Mouse (Mus musculus): Measurements from ENCODE around the gene 2900026A02Rik.

2900026A02Rik gene

DNA sequence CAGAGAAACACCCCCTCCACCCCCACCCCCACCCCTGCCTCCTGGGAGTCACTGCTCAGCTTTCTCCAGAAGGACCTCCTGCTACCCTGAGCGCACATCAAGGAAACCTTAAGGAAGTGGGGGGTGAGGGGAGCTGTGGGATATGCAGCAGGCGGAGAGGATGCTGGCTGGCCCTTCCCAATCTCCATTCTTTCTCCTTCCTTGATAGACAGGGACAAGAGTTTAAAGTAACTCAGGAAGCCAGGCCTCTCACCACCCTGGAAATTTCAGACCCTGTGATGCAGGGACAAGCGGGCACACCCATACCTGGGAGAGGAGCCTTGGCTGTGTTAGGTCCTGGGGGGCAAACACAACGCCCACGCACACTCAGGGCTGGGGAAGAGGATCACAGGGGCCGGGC is 10.7 kb downstream of the 2900026A02Rik start:
- DNase-seq = peak; percentile 57

- DNase-seq = peak; percentile 58
Measured at GRCm38 (mm10) chr5:113209898-113210297, 11.1 kb downstream of the 2900026A02Rik start.

- DNase-seq = no peak
Measured at GRCm38 (mm10) chr5:113209401-113209750, 11.7 kb downstream of the 2900026A02Rik start.

GRCm38 (mm10) chr5:113208622-113209400 is 12.2 kb downstream of the 2900026A02Rik start:
- peak; percentile 57 for DNase-seq

DNA sequence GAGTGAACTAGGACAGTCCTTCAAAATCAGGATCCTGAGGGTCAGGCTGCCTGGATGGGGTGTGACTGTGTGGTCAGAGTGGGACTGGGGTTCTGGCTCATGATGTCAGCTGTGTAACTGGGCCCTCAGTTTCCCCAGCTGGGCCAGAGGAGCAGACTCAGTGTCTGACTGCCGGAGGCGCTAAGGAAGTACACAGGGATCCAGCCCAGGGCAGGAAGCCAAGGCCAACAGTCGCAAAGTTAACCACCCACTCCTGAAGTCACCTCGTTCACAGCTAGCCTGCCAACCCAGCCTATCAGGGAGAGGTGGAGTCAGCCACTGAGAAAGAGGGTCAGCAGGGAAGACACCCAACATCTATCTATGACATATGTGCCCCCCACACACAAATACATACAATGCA is 13.0 kb downstream of the 2900026A02Rik start:
- DNase-seq = peak; percentile 69

DNA sequence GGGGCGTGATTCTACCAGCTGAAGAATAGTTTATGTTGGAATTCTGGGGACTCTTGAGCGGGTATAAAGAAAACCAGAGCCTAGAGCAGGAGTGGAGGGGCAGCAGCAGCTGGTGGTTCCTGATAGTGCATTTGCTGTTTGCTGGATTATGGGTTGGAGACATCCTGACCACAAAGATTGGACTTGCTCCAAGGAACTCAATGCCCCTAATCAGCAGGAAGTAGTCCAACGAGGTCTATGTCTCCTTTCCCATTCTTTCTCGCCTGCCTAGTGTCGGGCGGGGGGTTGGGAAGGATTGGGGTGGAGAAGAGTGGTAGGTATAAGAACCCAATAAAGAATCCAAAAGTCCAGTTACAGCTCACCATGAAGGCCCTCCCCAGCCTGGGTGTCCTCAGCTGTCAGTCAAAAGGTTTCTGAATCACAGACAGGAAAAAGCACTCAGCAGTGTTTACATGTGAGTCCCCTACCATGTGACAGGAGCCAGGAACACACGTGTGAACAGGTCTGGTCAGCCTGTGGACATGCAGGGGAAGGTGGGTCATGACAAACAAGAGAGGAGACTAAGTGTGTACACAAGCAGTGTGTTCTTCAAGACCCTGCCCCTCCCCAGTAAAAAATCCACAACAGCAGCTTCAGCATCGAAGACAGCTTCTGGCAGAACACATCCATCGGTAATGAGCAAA is 14.2 kb downstream of the 2900026A02Rik start:
- DNase-seq = no peak

DNA sequence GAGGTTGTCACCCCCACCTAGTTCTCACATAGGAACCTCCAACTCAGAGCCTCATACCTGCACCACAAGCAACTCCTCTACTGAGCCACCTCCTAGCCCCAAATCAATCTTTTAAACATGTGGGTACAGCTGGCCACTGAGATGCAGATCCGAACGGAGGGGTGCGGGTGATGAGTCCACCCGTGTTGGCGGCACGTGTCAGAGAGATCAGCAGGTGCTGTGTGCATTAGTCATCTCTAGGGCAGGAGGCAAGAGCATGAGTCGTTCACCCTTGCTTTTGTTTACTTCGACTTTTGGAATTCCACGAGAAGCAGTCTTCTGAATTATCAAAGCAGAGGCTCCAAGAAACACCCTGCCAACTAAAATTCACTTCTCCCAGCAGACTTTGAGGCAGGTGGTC is 16.8 kb downstream of the 2900026A02Rik start:
- no peak for DNase-seq

DNA sequence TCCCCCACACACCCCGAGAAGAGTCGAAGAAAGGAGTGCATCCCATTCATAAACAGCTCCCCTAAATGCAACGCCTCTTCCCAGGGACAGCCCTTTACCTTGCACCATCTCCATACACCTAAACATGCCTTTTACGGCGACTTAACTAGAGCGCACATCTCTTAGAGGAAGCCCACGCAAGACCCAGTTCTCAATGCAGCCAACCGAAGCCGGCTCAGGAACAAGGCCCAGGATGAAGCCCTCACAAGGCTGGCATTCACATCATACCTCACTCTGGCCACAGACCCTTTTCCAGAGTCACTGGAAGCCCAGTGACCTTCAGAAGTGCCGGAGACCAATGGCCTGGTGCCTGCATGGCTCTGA is 21.3 kb downstream of the 2900026A02Rik start:
- DNase-seq = no peak

GRCm38 (mm10) chr5:113199126-113199771 is 21.8 kb downstream of the 2900026A02Rik start:
- no peak for DNase-seq

DNA sequence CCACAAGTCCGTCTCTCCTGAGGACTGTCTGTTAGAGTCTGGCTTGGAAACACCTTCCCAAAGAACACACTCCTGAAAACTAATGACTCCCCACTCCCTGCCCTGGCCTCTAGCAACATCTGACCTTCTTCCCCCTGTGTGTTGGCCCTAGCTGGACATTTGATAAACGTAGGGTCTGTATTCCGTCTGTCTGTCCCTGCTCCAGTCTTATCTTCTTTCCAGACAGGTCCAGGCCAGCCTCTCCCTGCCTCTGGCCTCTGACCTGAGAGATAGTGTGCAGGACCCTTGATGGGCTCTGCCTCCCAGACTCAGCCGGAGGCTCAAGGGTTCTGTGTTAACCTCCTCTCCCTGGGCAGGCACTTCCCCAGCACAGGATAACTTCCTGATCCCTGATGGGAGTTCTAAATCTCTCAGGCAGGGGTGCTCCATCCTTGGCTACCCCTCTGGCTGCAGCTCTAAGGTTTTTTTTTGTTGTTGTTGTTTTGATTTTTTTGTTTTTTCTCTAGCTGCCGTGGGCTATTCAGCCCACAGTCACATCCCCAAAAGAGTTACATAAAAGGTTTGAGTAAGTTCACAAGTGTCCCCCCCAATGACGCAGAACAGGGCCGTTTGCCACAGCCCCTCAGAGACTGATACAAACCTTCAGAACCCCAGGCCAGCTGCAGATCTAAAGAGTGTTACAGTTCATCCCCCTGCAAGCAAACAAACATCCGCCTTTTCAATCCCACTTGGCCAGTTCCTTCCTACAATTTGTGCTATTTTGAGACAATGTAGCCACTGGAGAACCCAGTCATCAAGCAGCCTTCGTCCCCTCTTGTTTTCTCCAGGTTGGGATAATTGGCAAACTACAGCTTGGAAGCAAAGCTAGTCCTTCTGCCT is 23.9 kb downstream of the 2900026A02Rik start:
- no peak for DNase-seq

- no peak for DNase-seq
Measured at GRCm38 (mm10) chr5:113195907-113196306, 25.1 kb downstream of the 2900026A02Rik start.

DNA sequence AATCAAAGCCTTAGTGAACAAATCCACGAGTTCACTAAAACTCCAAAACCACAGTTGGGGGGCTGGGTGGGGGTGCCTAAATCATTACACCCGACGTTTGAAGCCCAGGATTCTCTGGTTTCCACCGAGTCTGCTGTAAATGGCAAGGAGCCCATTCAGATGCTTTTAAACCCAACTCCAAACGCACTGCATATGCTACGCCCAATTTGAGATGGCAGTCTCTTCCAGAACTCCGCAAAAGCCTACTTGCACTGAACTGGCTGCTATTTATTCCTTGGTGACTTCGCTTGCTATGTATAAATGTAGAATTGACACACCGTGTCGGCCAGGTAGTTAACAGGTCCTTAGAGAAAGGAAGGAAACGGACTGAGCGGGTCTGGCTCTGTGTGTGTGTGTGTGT is 25.6 kb downstream of the 2900026A02Rik start:
- no peak for DNase-seq

- DNase-seq = no peak
Measured at GRCm38 (mm10) chr5:113193762-113194161, 27.3 kb downstream of the 2900026A02Rik start.

- no peak for DNase-seq
Measured at GRCm38 (mm10) chr5:113191901-113192300, 29.1 kb downstream of the 2900026A02Rik start.

DNA sequence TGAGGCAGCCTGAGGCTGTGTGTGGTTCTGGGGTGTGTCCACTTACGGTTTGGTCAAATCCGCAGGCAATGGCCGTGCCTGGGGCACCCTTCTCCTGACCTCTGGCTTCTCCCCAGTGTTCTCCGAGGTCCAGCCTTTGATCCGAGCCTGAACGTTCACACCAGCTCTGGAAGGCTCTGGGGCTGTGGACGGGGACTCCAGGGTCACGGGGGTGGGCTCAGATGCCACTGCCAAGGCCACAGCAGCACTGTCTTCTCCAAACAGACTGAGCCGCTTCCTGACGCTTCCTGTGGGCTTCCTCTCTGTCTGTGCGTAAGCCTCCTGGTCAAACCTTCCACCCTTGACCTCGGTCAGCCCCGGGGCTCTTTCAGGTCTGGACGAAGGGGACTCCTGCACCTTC is 30.5 kb downstream of the 2900026A02Rik start:
- DNase-seq = no peak

GRCm38 (mm10) chr5:113181441-113181840 is 39.6 kb downstream of the 2900026A02Rik start:
- no peak for DNase-seq

GRCm38 (mm10) chr5:113180755-113181154 is 40.3 kb downstream of the 2900026A02Rik start:
- no peak for DNase-seq

GRCm38 (mm10) chr5:113179843-113180682 is 41.0 kb downstream of the 2900026A02Rik start:
- peak; percentile 92 for DNase-seq

DNA sequence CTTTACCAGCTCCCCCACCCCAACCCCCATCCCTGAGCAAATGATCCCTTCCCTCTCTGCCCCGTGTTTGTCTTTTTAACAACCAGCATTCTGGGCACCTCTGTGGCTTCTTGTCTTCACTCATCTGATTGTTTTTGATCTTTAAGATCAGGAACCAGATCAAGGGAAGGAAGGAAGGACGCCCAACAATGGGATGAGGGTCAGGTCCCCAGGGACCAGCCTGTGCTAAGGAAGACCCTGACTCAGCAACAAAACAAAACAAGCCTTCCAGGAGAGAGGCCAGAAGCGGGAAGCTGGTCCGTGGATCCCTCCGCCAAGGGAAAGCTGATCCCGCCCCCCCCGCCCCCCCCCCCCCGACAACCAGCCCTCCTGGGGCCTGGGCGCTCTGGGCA is 41.6 kb downstream of the 2900026A02Rik start:
- no peak for DNase-seq

DNA sequence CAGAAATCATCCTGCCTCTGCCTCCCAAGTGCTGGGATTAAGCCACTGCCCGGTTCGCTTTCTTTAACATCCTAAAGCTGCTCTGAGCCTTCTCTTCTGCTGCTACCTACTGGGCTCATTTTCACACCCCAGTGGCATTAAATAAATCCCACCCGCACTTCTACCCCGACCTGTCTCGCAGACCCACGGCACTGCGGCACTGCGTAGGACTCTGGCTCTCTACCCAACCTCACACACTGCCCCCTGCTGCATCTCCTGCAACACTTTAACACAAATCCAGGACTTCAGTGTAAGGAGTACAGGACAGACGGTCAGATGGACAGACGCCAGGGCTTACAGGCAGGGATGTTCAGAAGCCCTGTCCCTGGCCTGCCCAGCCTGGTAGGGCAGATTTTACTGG is 45.1 kb downstream of the 2900026A02Rik start:
- DNase-seq = no peak

DNA sequence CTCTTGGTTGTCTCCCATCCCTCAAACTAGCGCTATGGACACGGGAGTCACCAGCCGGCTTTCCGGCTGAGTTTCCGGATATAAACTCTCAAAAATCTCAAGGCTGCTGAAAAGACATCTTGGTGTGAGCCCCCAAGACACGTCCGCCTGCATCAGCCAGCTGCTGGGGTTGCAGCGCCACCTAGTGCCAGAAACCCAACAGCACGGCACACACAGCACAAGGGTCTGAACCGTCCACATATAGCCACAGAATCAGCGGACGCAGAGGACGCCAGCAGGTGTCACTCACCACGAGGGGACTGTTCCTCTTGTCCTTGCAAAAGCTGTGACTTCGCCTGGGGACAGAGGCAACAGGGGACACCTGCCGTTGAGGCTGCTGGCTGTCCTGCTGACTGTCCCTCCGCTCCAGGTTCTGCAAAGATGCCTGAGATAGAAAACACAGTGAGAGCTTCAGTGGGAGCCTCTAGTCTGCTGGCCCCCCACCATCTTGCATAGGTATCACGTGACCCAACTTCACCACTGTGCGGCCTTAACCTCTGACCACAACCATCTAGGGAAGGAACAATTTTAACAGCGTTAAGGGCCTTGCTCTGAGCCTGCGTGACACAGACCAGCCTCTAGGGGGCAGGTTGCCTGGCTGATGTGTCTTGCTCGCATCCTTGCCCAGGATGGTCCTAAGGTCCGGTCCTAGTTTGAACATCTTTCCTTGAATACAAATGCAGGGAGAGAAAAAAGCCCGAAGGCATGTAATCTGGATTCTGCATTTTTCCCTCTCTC is 45.9 kb downstream of the 2900026A02Rik start:
- no peak for DNase-seq

Measured in kidney, adult 9 months (tissue).